Comparison of ENCODE assay signal across 8 mouse cellular contexts in genomic region chr2:130294936-130295277, GRCm38 (mm10). TPM values are rescaled to one million over a fixed set of nuclear protein-coding genes. Genes with fewer than 3 reads are reported as not detected.
DNase-seq lines count a peak whose midpoint lies in the region; ATAC-seq lines count a peak whose summit lies in the region.

TSS of gene Ebf4 (plus strand) at chr2:130295169.

- peak; percentile 81 for ATAC-seq in kidney, embryonic 15.5 days (replicated peaks; ENCODE audit: low FRiP score)
- ATAC-seq in lung, embryonic 16.5 days (ENCODE audit: low read depth) = peak; percentile 89

- peak; percentile 63 to 68 for DNase-seq in right cerebral cortex, postnatal 10 days (ENCODE audit: low spot score in 2 of 2)
- DNase-seq in right cerebral cortex, postnatal 36 days (ENCODE audit: low spot score in 2 of 2) = no peak
- peak; percentile 20 for DNase-seq in cerebellum, adult 9-10 months
- peak; percentile 97 for DNase-seq in heart, adult 11 months
- peak; percentile 15 for DNase-seq in splenic B cell, adult 2 months (ENCODE audit: low read depth, low spot score)
- no peak for DNase-seq in thymus, postnatal 0 days (ENCODE audit: low spot score)

- H3K36me3 ChIP-seq in kidney, embryonic 15.5 days = 0 out of 2 replicates have a peak, but pooled peaks cover 8% of the 10 kb centered on the region
- H3K36me3 ChIP-seq in lung, embryonic 16.5 days (ENCODE audit: control insufficient read depth, insufficient read depth, low read length) = no peaks in the 10 kb centered on the region
- H3K36me3 ChIP-seq in splenic B cell, adult 2 months (ENCODE audit: control insufficient read depth, insufficient read depth, low read length, poor library complexity, severe bottlenecking) = no peaks in the 10 kb centered on the region

- peak within 1 kb of the TSS; percentile 65 for H3K27ac ChIP-seq in kidney, embryonic 15.5 days
- 0 out of 2 replicates have a peak within 1 kb of the TSS, but pooled peaks have one; percentile 12 for H3K27ac ChIP-seq in lung, embryonic 16.5 days (ENCODE audit: low read length)

- peaks cover 44% of the 10 kb centered on the region for H3K27me3 ChIP-seq in kidney, embryonic 15.5 days
- H3K27me3 ChIP-seq in lung, embryonic 16.5 days (ENCODE audit: control insufficient read depth, insufficient read depth, low read depth, low read length) = peaks cover 27% of the 10 kb centered on the region
- H3K27me3 ChIP-seq in splenic B cell, adult 2 months (ENCODE audit: control insufficient read depth, insufficient read depth, low read length, poor library complexity, severe bottlenecking) = 0 out of 2 replicates have a peak, but pooled peaks cover 2% of the 10 kb centered on the region

- under 1% methylated on average over 39 of the region's 39 CpGs for WGBS in kidney, embryonic 15.5 days
- WGBS in lung, embryonic 16.5 days = under 1% methylated on average over 30 of the region's 39 CpGs

- H3K4me1 ChIP-seq in kidney, embryonic 15.5 days = peaks cover 55% of the 10 kb centered on the region
- H3K4me1 ChIP-seq in lung, embryonic 16.5 days (replicated peaks; ENCODE audit: control insufficient read depth, insufficient read depth, low read length) = peaks cover 11% of the 10 kb centered on the region; the same call in 1 of the 2 replicates

- H3K4me3 ChIP-seq in kidney, embryonic 15.5 days (replicated peaks) = peak within 1 kb of the TSS; percentile 78
- H3K4me3 ChIP-seq in lung, embryonic 16.5 days (ENCODE audit: low read length) = peak within 1 kb of the TSS; percentile 81

- peak within 1 kb of the TSS; percentile 90 for H3K4me2 ChIP-seq in kidney, embryonic 15.5 days
- peak within 1 kb of the TSS; percentile 92 for H3K4me2 ChIP-seq in lung, embryonic 16.5 days (ENCODE audit: low read depth, low read length)

- H3K9me3 ChIP-seq in kidney, embryonic 15.5 days (replicated peaks) = no peaks in the 10 kb centered on the region
- no peaks in the 10 kb centered on the region for H3K9me3 ChIP-seq in lung, embryonic 16.5 days (ENCODE audit: control insufficient read depth, low read length)

- peak within 1 kb of the TSS; percentile 69 for H3K9ac ChIP-seq in kidney, embryonic 15.5 days
- H3K9ac ChIP-seq in lung, embryonic 16.5 days (ENCODE audit: low read length) = peak within 1 kb of the TSS; percentile 76

RNA-seq across cellular contexts. Expression of gene Ebf4, which starts in this region (rescaled TPM):
- polyA plus RNA-seq in kidney, embryonic 15.5 days (2015; fragmentation: Nextera tagmentation; extraction: Ambion mirVana) = 2.1 and 2.8 TPM in 2 replicates
- polyA plus RNA-seq in lung, embryonic 16.5 days (2015; fragmentation: Nextera tagmentation; extraction: Ambion mirVana) = 0.96 and 0.97 TPM in 2 replicates
- polyA plus RNA-seq in thymus, postnatal 0 days (2015; fragmentation: Nextera tagmentation; extraction: Ambion mirVana) = 0.12 and 0.15 TPM in 2 replicates

Comparison
In these comparisons a context has a peak if more than half of its experiments do, and no peak if none do; other contexts are left out.
1. DNase-seq: peak in right cerebral cortex, postnatal 10 days (2 of 2), cerebellum, adult 9-10 months (single experiment), heart, adult 11 months (single experiment) and splenic B cell, adult 2 months (single experiment); none in right cerebral cortex, postnatal 36 days (0 of 2) and thymus, postnatal 0 days (single experiment).
2. Peak in ATAC-seq, H3K4me3 ChIP-seq, H3K27ac ChIP-seq, H3K9ac ChIP-seq and H3K4me2 ChIP-seq in lung, embryonic 16.5 days; RNA of the gene not detected or under 1 TPM.